9 mouse cellular contexts compared by ENCODE assay signal in the genomic region with DNA sequence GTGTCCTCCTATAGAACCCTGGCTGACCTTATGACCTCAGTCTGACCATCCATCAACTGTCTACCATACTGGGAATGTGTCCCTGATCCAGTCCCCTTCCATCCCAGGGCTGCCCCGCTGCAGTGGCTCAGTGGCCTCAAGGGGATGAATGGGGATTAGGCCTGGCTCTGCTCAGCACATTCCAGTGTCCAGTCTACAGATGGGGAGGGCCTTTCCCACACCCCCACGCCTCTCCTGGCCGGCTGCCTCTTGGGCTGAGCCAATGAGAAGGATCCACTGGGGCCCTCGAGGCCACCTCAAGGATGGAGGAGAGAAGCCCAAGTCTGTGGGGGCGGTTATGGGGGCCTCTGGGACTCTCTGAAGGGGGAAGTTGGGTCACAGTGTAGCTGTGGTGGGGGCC. TPM values are rescaled to one million over a fixed set of nuclear protein-coding genes. Genes with fewer than 3 reads are reported as not detected.
DNase-seq lines count a peak whose midpoint lies in the region; ATAC-seq lines count a peak whose summit lies in the region.
"Had no signal": no experiment of that assay in that cellular context is flagged by ENCODE, and none has a peak within 500 bp of the region (broad histone marks: within the 10 kb centered on the region; RNA-seq: fewer than 3 reads in every experiment).

No protein-coding gene starts in this region.

- H3K9me3 ChIP-seq in liver, embryonic 12.5 days (replicated peaks) = no peaks in the 10 kb centered on the region
- H3K9me3 ChIP-seq in hindbrain, embryonic 14.5 days (ENCODE audit: control insufficient read depth, low read length) = no peaks in the 10 kb centered on the region
- no peaks in the 10 kb centered on the region for H3K9me3 ChIP-seq in midbrain, embryonic 11.5 days (ENCODE audit: control insufficient read depth, low read length)

- H3K27ac ChIP-seq in liver, embryonic 12.5 days = peak overlapping the region; percentile 52
- H3K27ac ChIP-seq in hindbrain, embryonic 14.5 days = no peak overlapping the region
- no peak overlapping the region; the same call in 1 of the 2 replicates for H3K27ac ChIP-seq in midbrain, embryonic 11.5 days (ENCODE audit: low read depth, low read length)

- H3K4me1 ChIP-seq in liver, embryonic 12.5 days = peaks cover 55% of the 10 kb centered on the region
- H3K4me1 ChIP-seq in hindbrain, embryonic 14.5 days (replicated peaks; ENCODE audit: control insufficient read depth, insufficient read depth, low read length) = no peaks in the 10 kb centered on the region
- H3K4me1 ChIP-seq in midbrain, embryonic 11.5 days (ENCODE audit: control insufficient read depth, insufficient read depth, low read length) = peaks cover 18% of the 10 kb centered on the region

- H3K36me3 ChIP-seq in liver, embryonic 12.5 days = no peaks in the 10 kb centered on the region
- H3K36me3 ChIP-seq in hindbrain, embryonic 14.5 days (replicated peaks; ENCODE audit: control insufficient read depth, insufficient read depth) = no peaks in the 10 kb centered on the region
- no peaks in the 10 kb centered on the region for H3K36me3 ChIP-seq in midbrain, embryonic 11.5 days (ENCODE audit: control insufficient read depth, insufficient read depth, low read length)

- intact Hi-C loops in gastrocnemius, postnatal 14 days (cut with DNase I; ENCODE audit: low total_unique reads) = no loop called here

- ATAC-seq in liver, embryonic 12.5 days = peak; percentile 5; the same call in 1 of the 2 replicates
- ATAC-seq in hindbrain, embryonic 14.5 days (ENCODE audit: low FRiP score) = peak; percentile 44; the same call in 1 of the 2 replicates
- peak; percentile 56 for ATAC-seq in midbrain, embryonic 11.5 days (ENCODE audit: low FRiP score)

- H3K4me3 ChIP-seq in liver, embryonic 12.5 days = no peak overlapping the region
- no peak overlapping the region for H3K4me3 ChIP-seq in hindbrain, embryonic 14.5 days (replicated peaks; ENCODE audit: low read length)
- no peak overlapping the region for H3K4me3 ChIP-seq in midbrain, embryonic 11.5 days (ENCODE audit: low read depth, low read length)

- H3K27me3 ChIP-seq in liver, embryonic 12.5 days (replicated peaks) = peaks cover 7% of the 10 kb centered on the region
- no peaks in the 10 kb centered on the region for H3K27me3 ChIP-seq in hindbrain, embryonic 14.5 days (ENCODE audit: control insufficient read depth, insufficient read depth, low read length)
- no peaks in the 10 kb centered on the region for H3K27me3 ChIP-seq in midbrain, embryonic 11.5 days (ENCODE audit: control insufficient read depth, insufficient read depth, low read length)

- H3K4me2 ChIP-seq in liver, embryonic 12.5 days = peak overlapping the region; percentile 62
- no peak overlapping the region for H3K4me2 ChIP-seq in hindbrain, embryonic 14.5 days (replicated peaks)
- H3K4me2 ChIP-seq in midbrain, embryonic 11.5 days = no peak overlapping the region

- 54% methylated on average over 5 of the region's 5 CpGs for WGBS in liver, embryonic 12.5 days (ENCODE audit: insufficient replicate concordance)
- 27% methylated on average over 5 of the region's 5 CpGs for WGBS in hindbrain, embryonic 14.5 days
- WGBS in midbrain, embryonic 11.5 days = 16% methylated on average over 5 of the region's 5 CpGs

- 0 out of 2 replicates have a peak overlapping the region, but pooled peaks have one; percentile 15 for H3K9ac ChIP-seq in liver, embryonic 12.5 days
- no peak overlapping the region for H3K9ac ChIP-seq in hindbrain, embryonic 14.5 days
- peak overlapping the region; percentile 36; the same call in 1 of the 2 replicates for H3K9ac ChIP-seq in midbrain, embryonic 11.5 days (ENCODE audit: low read length)

- peak; percentile 30 to 51 for DNase-seq in adrenal gland, adult (ENCODE audit: inconsistent age in 2 of 2, low spot score in 1 of 2)
- DNase-seq in adrenal gland, postnatal 4 days (ENCODE audit: low spot score in 2 of 2) = no peak
- DNase-seq in liver = no peak
- peak; percentile 80 for DNase-seq in gastrocnemius, postnatal 14 days
- no peak for DNase-seq in hindbrain, embryonic 14.5 days (ENCODE audit: low spot score)
- DNase-seq in midbrain, embryonic 11.5 days (ENCODE audit: low spot score, missing footprints) = no peak
- no peak for DNase-seq in thymus, postnatal 25 days

RNA-seq across cellular contexts. Expression of a gene that starts 0.6 kb away (rescaled TPM):
- not detected for total RNA-seq in adrenal gland, postnatal 4 days (2021)
- 6.3 and 7.8 TPM in 2 replicates for polyA plus RNA-seq in liver, embryonic 12.5 days (2016; fragmentation: Nextera tagmentation; extraction: Ambion mirVana)
- not detected for total RNA-seq in gastrocnemius, postnatal 14 days (2021)
- 0.61 TPM in 1 of 2 replicates, not detected in the other for polyA plus RNA-seq in hindbrain, embryonic 14.5 days (2014; fragmentation: Nextera tagmentation; extraction: Ambion mirVana)
- 0.39 TPM in 1 of 2 replicates, not detected in the other for polyA plus RNA-seq in midbrain, embryonic 11.5 days (2014; fragmentation: Nextera tagmentation; extraction: Ambion mirVana)
- total RNA-seq: adrenal gland, postnatal 36 days had no signal

RNA-seq across cellular contexts. Expression of a gene that starts 41.7 kb away (rescaled TPM):
- total RNA-seq in adrenal gland, postnatal 4 days (2021) = 10 to 100 TPM; 23.5 to 24.4 TPM
- polyA plus RNA-seq in liver, embryonic 12.5 days (2016; fragmentation: Nextera tagmentation; extraction: Ambion mirVana) = 7.4 and 8.3 TPM in 2 replicates
- total RNA-seq in gastrocnemius, postnatal 14 days (2021) = 1 to 10 TPM; 5.6 to 9.8 TPM
- 25.7 and 30.1 TPM in 2 replicates for polyA plus RNA-seq in hindbrain, embryonic 14.5 days (2014; fragmentation: Nextera tagmentation; extraction: Ambion mirVana)
- polyA plus RNA-seq in midbrain, embryonic 11.5 days (2014; fragmentation: Nextera tagmentation; extraction: Ambion mirVana) = 38.3 and 40.5 TPM in 2 replicates

Comparison
In these comparisons a context has a peak if more than half of its experiments do, and no peak if none do; other contexts are left out.
1. DNase-seq: peak in adrenal gland, adult (2 of 2) and gastrocnemius, postnatal 14 days (single experiment); none in adrenal gland, postnatal 4 days (0 of 2), liver (single experiment), hindbrain, embryonic 14.5 days (single experiment), midbrain, embryonic 11.5 days (single experiment) and thymus, postnatal 25 days (single experiment).
2. ATAC-seq: peak in every context shown above with its lines; median percentile 56 in midbrain, embryonic 11.5 days; 44 in hindbrain, embryonic 14.5 days; 5 in liver, embryonic 12.5 days.